Mouse (Mus musculus): ENCODE data around the gene Polm. TPM values are rescaled to one million over a fixed set of nuclear protein-coding genes. Genes with fewer than 3 reads are reported as not detected.

Gene Polm
- total RNA-seq (2021) = 1 to 10 TPM; 8.5 to 8.7 TPM

DNA sequence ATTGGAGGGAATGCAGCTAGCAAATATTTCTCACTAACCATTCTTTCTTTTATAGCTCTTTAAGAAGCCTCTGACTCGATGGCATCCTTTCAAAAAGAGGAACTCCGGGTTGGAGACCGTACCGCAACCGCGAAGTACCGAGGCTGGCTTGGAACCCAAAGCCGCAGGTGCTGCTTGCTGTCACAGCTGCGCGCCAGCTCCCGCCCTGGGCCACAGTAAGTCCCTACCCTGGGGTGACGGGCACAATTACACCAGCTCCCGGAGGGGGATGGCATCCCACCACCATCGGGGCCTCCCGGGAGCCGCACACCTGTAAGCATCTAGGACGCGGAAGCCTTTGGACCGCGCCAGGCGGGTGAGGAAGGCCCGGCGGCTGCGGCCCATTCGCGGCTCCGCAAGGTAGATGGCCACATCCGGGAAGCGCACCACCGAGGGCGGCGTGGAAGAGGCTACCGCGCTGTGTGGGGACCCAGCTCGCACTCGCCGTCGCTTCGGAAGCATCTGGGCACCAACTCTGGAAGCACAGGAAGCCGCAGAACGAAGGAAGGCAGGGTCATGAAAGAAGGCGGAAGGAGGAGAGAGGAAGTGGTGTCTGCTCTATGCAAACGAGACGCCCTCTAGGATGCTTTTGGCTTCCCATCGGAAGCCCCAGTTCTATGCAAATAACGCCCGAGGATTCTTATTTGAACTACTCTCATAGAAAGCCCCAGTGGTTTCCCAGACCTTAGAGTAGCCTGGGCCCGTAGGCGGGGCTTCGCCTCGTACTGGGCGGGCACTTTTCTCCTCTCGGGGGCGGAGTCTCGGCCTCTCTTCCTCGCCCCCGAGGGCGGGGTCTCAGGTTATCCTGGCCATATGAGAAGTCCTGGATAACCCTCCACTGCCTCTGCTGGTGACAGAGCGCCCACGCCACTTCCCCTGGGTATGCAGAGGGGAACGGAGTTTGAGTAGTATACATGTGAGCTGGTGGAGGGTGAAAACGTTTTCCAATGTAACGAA, at the start of gene Polm:
TSS of gene Polm (minus strand) at position 766 of the 996 bp plus-strand sequence.
- intact Hi-C loops (cut with DNase I) = loop anchor here (5.0 kb wide), 1 partner anchor 40 kb away; the partner anchor contains the start of gene Pold2
- peak; percentile 79 to 94 for DNase-seq (ENCODE audit: extremely low spot score in 1 of 2, low spot score in 2 of 2)

DNA sequence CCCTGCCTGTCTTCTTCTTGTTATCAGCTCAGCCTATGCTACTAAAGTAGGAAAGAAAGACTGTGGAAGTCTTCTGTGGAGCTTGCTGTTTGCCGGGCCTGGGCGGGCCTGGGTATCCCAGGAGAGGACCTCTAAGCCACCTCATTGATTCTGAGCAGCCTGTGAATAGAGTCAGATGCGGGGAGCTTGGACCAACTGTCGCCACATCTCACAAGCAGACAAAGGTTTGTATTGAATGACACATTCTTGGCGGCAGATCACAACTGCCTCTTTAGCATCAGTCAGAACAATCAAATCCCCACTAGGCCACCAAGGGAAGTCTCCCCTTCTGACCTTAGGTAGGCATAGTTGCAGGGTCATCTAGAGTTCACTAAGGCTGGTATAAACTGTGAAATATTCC, 49.4 kb upstream of the Polm start:
- intact Hi-C loops (cut with DNase I) = no loop called here
- DNase-seq (ENCODE audit: extremely low spot score in 1 of 2, low spot score in 2 of 2) = no peak

DNA sequence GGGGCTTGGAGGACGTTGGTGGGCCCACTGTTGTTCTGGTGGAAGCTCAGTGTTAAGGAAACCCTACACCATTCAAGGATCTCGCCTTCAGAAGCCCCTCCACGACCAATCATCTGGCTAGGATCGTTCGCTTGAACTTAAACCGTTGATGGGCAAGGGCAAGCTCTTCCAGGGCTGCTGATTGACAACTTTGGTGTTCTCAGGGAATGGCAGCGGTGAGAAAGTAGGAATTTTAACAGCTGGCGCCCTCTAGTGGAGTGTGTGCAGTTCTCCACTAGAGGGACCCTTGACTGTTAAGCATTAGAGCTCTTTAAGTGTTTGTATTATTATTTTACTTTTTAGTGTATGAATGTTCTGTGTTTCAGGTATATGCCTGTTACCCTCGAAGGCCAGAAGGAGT, 48.4 kb upstream of the Polm start:
- intact Hi-C loops (cut with DNase I) = no loop called here
- DNase-seq (ENCODE audit: extremely low spot score in 1 of 2, low spot score in 2 of 2) = peak; percentile 48 to 67

DNA sequence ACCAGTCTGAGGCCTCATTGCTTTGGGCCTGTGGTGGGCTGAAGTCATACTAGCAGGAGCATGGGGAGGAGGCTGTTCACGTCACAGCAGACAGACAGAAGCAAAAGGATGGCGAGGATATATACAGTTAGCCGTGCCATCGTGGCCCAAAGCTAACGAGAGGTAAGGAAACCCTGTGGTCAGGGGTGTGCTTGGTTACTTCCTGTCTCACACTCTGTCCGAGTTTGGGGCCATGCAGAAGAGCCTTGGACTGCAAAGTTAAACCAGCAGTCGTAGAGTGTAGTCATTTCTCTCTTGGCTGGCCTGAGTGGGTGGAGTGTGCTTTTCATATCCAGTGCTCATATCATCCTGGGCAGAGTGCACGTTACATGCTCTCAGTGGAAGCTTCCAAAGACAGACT, 44.7 kb upstream of the Polm start:
- no peak for DNase-seq (ENCODE audit: extremely low spot score in 1 of 2, low spot score in 2 of 2)
- intact Hi-C loops (cut with DNase I) = no loop called here

DNA sequence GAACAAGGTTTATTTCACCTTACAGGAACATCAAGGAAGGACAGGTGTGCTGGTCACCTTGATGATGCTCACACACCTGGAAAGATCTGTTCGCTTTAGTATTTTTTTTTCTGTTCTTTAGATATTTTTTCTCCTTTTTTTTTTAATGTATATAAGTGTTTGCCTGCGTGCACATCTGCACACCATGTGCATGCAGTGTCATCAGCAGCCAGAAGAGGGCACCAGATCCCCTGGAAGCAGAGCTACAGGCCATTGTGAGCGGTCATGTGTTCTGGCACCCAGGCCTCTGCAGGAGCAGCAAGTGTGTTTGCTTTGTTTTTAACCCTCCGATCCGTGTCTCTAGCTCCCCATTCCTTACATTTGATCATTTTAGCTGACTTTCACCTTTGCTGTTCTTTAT, 42.1 kb upstream of the Polm start:
- intact Hi-C loops (cut with DNase I) = loop anchor here (5.0 kb wide), 2 partner anchors 43 to 77 kb away; partner anchors contain the start of genes Polm and Ykt6
- DNase-seq (ENCODE audit: extremely low spot score in 1 of 2, low spot score in 2 of 2) = peak; percentile 52 to 77

DNA sequence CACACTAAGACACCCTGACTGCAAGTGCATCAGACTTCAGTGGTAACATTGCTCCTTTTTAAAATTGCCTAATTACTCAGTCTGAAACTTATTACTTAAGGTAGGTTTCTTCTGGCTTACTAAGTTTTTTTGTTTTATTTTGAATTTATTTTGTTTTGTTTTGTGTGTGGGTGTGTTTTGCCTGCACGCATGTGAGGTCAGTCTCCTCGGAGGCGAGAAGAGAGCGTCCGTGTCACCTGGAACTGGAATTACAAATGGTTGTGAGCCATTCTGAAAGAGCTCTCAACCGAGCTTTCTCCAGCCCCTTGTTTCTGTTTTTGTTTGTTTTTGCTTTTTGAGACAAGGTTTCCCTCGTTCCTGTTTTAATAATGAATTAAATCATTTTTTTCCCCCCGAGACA, 40.8 kb upstream of the Polm start:
- no peak for DNase-seq (ENCODE audit: extremely low spot score in 1 of 2, low spot score in 2 of 2)
- intact Hi-C loops (cut with DNase I) = loop anchor here (5.0 kb wide), 2 partner anchors 41 to 79 kb away; partner anchors contain the start of genes Polm and Ykt6

DNA sequence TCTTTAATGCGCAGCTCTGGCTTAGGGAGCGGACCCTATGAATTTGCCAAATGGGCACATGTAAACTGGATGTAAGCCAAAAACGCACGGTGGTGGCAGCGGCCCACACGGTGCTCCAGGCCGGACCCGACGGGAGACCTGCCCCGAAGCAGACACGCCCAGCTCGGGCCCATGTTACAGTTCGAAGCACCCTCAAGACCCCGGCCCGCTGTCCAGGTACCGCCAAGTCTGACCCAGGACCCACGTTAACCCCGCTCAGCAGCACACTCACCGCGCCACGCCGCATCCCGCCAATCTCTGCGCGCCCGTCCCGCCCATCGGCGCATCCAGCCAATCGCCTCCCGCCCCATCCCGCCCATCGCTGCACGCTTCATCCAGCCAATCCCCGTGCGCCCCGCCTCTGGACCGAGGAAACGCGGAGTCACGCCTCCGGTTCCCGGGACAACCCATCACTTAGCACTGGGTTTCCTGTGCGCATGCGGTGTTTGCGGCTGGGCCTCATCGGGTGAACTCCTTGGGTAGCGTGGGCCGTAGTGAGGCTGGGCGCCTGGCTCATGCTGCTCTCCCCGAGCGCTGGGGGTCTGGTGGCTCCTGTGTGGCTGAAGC, 40.2 kb upstream of the Polm start, which contains the start of gene Pold2:
TSS of gene Pold2 (minus strand) at position 372 of the 606 bp plus-strand sequence.
- intact Hi-C loops (cut with DNase I) = loop anchor here (5.0 kb wide), 2 partner anchors 41 to 79 kb away; partner anchors contain the start of genes Polm and Ykt6

DNA sequence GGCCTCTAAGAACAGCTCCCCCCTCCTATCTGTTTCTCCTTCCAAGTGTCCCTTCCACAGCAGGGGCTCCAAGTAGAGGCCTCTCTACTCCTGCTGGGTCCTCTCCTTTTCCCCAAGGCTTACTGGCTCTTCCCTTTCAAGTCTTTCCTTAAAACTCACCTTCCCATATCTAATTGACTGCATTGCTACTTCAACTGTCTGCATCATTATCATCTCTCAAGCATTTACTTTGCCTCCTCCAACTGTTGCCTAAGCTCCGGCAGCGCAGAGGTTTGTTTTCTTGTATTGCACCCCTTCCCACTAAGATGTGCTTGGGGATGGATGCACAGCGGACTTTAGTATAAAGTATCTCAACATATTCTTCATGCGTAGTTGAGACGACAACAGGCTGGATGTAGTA, 39.6 kb upstream of the Polm start:
- intact Hi-C loops (cut with DNase I) = loop anchor here (5.0 kb wide), 2 partner anchors 40 to 80 kb away; partner anchors contain the start of genes Polm and Ykt6
- no peak for DNase-seq (ENCODE audit: extremely low spot score in 1 of 2, low spot score in 2 of 2)

More for the DNA sequence above, 40.2 kb upstream of the Polm start, which contains the start of gene Pold2:
- DNase-seq (ENCODE audit: extremely low spot score in 1 of 2, low spot score in 2 of 2) = peak; percentile 97 to 99

DNA sequence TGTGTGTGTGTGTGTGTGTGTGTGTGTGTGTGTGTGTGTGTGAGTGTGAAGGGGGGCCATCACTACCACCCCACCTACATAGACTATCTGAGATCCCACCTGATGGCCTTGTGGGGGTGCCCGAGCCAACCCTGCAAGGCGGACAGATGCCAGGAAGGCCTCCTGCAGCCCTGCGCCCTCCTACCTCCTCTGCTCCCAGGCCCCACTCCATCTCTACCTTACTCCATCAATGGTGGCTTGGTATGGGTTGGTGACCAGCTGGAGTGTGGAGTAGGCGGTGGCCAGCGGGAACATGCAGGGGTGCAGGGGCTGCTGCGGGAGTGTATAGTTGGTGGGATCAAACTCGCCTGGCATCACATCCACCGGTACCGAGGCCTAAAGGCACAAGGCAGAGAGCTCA, 35.4 kb upstream of the Polm start:
- intact Hi-C loops (cut with DNase I) = no loop called here
- DNase-seq (ENCODE audit: extremely low spot score in 1 of 2, low spot score in 2 of 2) = no peak

DNA sequence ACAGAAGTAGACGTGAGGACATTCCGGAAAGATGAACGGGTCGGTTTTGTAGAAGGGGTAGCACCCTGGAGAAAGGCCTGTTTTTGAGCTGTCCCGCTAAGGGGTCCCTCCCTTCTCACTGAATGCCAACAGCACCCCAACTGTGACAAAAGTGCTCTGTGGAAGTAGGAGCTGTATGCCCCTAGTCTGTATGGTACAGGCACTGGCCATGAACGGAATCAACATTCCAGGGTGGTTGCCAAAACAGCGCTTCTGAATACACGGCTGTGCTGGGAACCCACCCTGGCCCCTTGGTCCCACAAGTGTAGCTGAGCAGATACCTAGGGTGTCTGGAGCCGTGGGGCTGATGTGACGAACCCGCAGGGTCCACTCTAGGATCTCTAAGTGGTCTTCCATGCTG, 34.9 kb upstream of the Polm start:
- intact Hi-C loops (cut with DNase I) = no loop called here
- no peak for DNase-seq (ENCODE audit: extremely low spot score in 1 of 2, low spot score in 2 of 2)

DNA sequence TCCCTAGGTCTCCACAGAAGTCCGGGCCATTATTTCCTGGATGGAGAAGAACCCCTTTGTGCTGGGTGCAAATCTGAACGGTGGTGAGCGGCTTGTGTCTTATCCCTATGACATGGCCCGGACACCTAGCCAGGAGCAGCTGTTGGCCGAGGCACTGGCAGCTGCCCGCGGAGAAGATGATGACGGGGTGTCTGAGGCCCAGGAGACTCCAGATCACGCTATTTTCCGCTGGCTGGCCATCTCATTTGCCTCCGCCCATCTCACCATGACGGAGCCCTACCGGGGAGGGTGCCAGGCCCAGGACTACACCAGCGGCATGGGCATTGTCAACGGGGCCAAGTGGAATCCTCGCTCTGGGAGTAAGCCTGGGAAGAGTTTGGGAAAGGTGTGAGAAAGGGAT, 32.3 kb upstream of the Polm start:
- no peak for DNase-seq (ENCODE audit: extremely low spot score in 1 of 2, low spot score in 2 of 2)
- intact Hi-C loops (cut with DNase I) = no loop called here

DNA sequence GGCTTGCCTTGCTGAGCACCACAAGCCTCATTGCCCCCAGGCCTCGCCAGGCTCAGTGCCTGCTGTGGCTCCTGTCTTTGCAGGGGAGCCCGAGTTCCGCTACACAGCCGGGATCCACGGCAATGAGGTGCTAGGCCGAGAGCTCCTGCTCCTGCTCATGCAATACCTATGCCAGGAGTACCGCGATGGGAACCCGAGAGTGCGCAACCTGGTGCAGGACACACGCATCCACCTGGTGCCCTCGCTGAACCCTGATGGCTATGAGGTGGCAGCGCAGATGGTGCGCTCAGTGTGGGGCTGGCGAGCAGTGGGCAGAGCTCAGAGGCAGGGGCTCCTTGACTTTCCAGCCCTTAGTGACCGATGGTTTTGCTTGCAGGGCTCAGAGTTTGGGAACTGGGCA, 31.5 kb upstream of the Polm start:
- intact Hi-C loops (cut with DNase I) = no loop called here
- no peak for DNase-seq (ENCODE audit: extremely low spot score in 1 of 2, low spot score in 2 of 2)

DNA sequence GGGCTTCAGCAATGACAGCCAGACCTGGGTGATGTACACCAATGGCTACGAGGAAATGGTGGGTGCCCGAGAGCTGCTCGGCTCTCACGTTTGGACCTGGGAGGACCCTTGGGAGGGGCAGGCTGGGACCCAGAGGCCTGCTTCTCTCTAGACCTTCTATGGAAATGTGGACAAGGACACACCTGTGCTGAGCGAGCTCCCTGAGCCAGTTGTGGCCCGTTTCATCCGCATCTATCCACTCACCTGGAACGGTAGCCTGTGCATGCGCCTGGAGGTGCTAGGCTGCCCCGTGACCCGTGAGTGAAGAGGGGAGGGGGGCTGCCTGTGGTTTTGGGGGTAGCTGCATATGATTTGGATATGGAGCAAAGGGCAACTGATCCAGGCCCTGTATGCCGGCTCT, 30.5 kb upstream of the Polm start:
- intact Hi-C loops (cut with DNase I) = no loop called here
- no peak for DNase-seq (ENCODE audit: extremely low spot score in 1 of 2, low spot score in 2 of 2)

DNA sequence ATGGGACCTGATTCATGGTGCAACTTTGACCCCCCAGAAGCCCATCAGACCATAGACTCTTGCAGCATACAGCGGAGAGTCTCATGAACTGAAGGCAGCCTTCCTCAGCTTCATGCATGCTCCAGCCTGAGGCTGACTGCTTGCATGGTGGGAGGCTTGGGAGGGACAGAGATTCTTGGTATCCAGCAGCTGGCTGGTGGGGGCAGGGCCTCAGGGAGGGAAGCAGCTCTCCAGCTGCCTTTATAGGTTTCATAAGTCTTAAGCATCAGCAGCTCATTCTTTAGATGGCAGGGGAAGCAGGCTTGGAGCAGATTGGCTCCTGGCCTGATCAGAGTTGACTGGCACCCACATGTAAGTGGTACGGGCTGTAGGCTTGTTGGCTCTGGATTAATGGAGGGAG, 29.4 kb upstream of the Polm start:
- no peak for DNase-seq (ENCODE audit: extremely low spot score in 1 of 2, low spot score in 2 of 2)
- intact Hi-C loops (cut with DNase I) = no loop called here

DNA sequence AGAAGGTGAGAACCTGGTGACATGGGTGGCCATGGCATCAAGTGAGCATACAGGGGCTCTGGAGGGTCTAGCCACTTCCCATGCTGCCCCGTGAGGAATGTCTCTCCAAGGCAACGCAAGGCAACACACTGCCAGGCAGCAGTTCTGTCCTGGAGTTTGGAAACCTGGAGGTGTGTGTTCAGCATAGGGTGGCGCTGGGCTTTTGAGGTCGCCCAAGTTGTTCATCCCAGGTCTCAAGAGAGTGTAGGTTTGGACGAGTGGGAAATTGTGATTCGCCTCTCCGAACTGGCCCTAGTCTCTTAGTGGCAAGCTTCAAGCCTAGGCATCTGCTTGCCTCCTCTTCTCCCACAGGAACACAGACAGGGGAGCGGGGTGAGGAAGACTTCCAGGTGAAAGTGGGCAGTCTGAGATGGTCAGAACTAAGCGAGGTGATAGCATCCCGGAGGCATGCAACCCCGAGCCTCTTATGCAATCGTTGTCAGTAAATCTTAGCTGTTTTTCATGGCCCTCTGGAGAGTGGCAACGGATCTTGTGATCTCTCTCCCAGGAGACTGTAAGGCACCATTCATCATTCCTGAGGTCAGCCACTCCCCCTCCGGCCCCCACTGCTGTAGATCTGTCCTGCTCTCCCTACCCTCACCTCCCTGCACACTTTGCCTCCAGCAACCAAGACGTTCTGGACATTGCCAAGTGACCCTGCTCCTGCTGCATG, 24.7 kb upstream of the Polm start:
- DNase-seq (ENCODE audit: extremely low spot score in 1 of 2, low spot score in 2 of 2) = no peak
- intact Hi-C loops (cut with DNase I) = no loop called here

DNA sequence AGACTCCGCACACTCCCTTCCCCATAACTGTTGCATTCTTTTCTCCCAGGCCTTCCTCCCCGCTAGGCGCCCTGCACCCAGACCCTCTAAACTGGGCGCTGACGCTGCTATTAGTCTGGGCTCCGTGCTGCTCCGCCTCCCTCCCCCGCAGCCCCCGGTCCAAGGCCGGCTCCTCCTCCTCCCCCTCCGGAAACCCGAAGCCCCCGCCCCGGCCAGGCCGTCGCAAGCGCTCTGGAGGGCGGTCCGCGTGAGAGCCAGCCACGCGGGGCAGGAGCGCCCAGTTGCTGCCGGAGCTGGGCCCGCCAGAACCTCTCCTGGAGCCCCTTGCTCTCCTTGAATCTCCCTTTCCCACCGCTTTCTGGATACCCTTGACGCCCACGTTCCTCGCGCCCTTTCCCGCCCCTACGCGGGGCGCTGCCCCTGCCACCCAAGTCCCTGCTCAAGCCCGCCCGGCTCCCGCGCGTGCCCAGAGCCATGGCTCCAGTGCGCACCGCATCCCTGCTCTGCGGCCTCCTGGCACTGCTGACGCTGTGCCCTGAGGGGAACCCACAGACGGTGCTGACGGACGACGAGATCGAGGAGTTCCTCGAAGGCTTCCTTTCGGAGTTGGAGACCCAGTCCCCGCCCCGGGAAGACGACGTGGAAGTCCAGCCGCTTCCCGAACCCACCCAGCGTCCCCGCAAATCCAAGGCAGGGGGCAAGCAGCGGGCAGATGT, 24.0 kb upstream of the Polm start, which contains the start of gene Aebp1:
TSS of gene Aebp1 (plus strand) at position 270 of the 716 bp plus-strand sequence.
- DNase-seq (ENCODE audit: extremely low spot score in 1 of 2, low spot score in 2 of 2) = peak in 1 of 2 experiments; percentile 82
- intact Hi-C loops (cut with DNase I) = no loop called here

DNA sequence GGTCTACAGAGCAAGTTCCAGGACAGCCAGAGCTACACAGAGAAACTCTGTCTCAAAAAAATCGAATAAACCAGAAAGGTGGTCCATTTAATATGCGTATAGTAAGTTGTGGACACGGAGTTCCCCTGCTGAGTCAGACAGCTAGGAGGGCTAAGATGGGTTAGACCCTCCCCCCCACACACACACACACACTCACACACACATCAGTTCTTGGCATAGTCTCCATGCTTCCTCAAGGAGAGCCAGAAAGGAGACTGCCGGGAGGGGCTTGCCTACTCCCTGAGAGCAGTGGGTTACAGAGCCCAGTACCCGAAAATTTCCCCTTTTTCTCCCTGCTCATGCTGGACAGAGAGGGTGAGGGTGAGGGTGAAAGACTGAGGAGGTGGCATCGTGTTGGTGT, 22.8 kb upstream of the Polm start:
- DNase-seq (ENCODE audit: extremely low spot score in 1 of 2, low spot score in 2 of 2) = no peak
- intact Hi-C loops (cut with DNase I) = no loop called here

DNA sequence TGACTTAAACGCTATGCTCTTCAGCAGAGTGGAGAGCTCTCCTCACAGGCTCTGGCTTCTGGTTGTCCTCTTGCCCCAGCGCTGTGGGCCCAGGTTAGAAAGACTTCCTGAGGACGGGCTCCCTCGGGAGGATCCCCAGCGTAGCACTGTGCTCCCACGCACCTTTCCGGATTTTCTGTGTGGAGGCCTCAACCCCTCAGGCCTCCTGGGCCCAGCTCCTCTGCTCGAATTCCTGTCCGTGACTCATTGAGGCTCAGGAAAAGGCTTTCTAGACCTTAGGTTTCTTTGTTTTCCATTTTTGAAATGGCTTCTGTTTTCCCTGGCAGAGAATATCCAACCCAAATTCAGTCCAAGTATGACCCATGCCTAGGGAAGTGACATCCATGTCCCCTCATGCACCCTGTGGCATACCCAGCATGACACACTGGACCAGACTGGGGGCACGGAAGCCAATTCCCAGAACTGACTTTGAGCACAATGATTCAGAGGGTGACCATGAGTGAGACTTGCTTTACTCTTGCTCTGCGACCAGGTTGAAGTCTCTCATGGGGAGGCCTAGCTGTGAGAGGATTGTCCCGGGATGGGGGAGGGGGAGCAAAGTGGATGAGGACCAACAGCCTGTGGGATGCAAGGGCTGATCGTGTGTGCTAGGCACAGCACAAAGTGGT, 22.2 kb upstream of the Polm start:
- DNase-seq (ENCODE audit: extremely low spot score in 1 of 2, low spot score in 2 of 2) = no peak
- intact Hi-C loops (cut with DNase I) = no loop called here
